Mouse (Mus musculus): Measurements from ENCODE around the gene Clpsl2. TPM values are rescaled to one million over a fixed set of nuclear protein-coding genes. Genes with fewer than 3 reads are reported as not detected.
"Not testable (repeated sequence)": the region's sequence is repeated elsewhere in the genome, so short reads cannot be mapped to it uniquely, and the experiment has no call there.

The Clpsl2 gene
- polyA plus RNA-seq, 1 experiment, result not detected

DNA sequence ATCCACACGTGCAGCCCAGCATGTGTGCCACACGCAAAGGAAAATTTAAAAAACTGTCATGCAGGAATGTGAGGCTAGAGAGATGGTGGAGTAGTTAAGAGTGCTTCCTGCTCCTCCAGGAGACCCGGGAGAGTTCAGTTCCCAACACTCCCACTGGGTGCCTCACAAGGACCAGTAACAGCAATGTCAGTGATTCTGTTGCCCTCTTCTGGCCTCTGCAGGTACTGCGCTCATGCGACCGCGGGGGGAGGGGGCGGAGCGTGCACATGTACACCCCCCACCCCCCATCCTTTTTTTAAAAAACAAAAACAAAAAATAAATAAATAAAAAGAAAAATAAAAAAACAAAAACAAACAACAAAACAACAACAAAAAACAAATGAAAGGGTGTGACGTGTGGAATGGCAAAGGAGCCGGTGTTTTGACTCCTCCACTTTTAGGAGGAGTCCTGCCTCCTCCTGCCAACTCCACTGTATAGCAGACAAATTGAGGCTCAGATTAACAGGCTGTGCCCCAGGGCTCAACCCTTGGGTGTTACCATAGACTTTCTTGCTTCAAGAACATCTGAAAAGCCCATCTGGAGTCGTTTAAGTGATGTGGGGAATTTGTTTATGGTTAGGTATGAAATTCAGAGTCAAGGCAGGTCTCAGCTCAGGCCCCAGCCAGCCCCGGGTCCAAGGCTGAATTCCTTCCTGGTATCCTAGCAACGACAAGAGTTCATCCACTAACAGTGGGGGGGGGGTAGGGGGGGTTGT, 4.0 kb downstream of the Clpsl2 start:
- Histone ChIP-seq H3K36me3 (replicated peaks; ENCODE audit: low read length) (no peaks in the 10 kb centered on the region), H3K9me3 (no peaks in the 10 kb centered on the region), H3K27me3 (replicated peaks) (peaks cover 59% of the 10 kb centered on the region), H3K4me1 (peaks cover 21% of the 10 kb centered on the region), H3K4me3 (replicated peaks) (peak overlapping the region; percentile 14)
- TF ChIP-seq GATA1 (IDR thresholded peaks at IDR 0.05; ENCODE audit: borderline replicate concordance, low read length), result no peak

GRCm38 (mm10) chr17:28554021-28554420, 4.8 kb downstream of the Clpsl2 start:
- H3K9me3 ChIP-seq; H3K4me3 ChIP-seq (replicated peaks); H3K36me3 ChIP-seq (replicated peaks; ENCODE audit: low read length): not testable (repeated sequence)
- Histone ChIP-seq H3K27me3 (replicated peaks) (peaks cover 58% of the 10 kb centered on the region), H3K4me1 (peaks cover 21% of the 10 kb centered on the region)

DNA sequence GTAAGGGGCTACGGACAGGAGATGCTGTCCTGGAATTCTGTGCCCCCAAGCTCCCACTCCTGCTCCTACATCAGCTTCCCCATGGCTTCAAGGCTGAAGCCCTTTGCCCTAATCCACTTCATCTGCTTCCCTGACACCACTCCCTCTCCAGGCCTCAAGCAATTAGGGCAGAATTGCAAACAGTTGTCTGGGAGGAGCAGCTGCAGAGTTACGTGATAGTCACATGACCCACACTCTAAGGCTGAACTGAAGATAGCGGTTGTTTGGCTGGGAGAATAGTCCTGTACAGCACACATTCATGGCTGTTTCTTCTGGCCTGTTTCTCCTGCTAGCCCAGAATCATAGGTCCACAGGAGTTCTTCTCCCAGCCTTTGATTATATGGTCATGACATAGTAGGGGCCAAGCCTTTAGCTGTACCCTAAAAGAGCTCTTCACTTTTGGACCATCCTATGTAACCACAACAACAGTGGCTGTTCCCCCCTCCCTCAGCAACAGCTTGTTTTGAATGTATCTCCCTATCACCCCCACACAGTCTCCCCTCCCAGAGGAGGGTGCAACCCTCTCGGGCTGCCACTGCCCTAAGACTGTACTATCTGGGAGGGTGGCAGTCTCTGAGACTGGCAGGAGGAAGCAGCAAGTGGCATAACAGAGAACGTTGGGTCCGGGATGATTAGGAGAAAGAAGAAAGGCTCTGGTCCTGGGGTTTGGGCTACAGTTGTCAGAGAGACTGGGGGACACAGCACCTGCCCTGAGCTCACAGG, 7.6 kb downstream of the Clpsl2 start:
- H3K4me3 ChIP-seq (replicated peaks), result peak overlapping the region; percentile 4
- TF ChIP-seq GATA1 (IDR thresholded peaks at IDR 0.05; ENCODE audit: borderline replicate concordance, low read length) (no peak), FLI1 (IDR thresholded peaks at IDR 0.05; ENCODE audit: low read length) (no peak)
- peaks cover 56% of the 10 kb centered on the region for H3K27me3 ChIP-seq (replicated peaks)
- no peaks in the 10 kb centered on the region for H3K9me3 ChIP-seq
- H3K36me3 ChIP-seq (replicated peaks; ENCODE audit: low read length), result no peaks in the 10 kb centered on the region
- peaks cover 21% of the 10 kb centered on the region for H3K4me1 ChIP-seq

- Histone ChIP-seq H3K4me3 (replicated peaks) (no peak overlapping the region), H3K27me3 (replicated peaks) (peaks cover 55% of the 10 kb centered on the region), H3K9me3 (no peaks in the 10 kb centered on the region), H3K4me1 (peaks cover 16% of the 10 kb centered on the region), H3K36me3 (replicated peaks; ENCODE audit: low read length) (no peaks in the 10 kb centered on the region)
- TF ChIP-seq GATA1 (IDR thresholded peaks at IDR 0.05; ENCODE audit: borderline replicate concordance, low read length), result no peak
- no peak for TF ChIP-seq FLI1 (IDR thresholded peaks at IDR 0.05; ENCODE audit: low read length)
Observed at GRCm38 (mm10) chr17:28557772-28558171, 8.6 kb downstream of the Clpsl2 start.

DNA sequence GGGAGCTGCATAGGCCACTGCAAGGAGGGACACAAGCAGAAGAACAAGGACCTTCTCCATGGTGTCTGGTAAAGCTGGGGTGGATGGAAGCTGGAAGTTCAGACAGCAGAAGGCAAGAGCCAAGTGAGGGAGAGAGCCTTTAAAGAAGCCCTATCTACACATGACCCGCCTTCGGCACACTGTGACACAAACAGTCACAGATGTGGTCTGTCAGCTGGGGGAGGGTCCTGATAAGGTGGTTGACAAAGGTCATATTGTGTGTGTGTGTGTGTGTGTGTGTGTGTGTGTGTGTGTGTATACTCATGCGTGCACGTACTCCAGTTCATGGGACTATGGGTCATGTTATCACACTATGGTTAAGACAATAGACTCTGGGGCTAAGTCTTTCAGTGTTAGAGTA, 11.4 kb downstream of the Clpsl2 start, which contains the start of gene Clps:
TSS of gene Clps (minus strand) at position 169 of the 400 bp plus-strand sequence.
- Histone ChIP-seq H3K36me3 (replicated peaks; ENCODE audit: low read length) (no peaks in the 10 kb centered on the region), H3K9me3 (no peaks in the 10 kb centered on the region), H3K4me1 (peaks cover 16% of the 10 kb centered on the region), H3K4me3 (replicated peaks) (no peak within 1 kb of the TSS), H3K27me3 (replicated peaks) (peaks cover 48% of the 10 kb centered on the region)
- TF ChIP-seq FLI1 (IDR thresholded peaks at IDR 0.05; ENCODE audit: low read length) (no peak), GATA1 (IDR thresholded peaks at IDR 0.05; ENCODE audit: borderline replicate concordance, low read length) (no peak)

DNA sequence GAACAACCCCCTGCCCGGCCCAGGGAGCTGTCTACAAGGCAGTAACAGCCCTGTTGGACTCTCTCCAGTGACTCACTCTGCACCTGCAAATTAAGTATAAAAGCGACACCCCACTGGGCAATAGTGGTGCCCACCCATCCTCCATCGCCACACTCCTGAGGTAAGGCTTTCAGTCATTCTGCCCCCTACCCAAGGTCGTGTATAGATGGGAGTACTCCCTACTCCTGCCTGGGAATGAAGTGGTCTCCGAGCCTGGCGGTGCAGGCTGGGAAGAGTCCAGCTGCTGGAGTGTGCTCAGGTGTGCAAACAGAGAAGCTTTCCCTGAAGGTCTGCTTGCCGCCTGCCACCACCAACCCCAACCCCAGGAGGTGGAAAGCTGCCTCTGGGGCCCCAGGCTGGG, 12.4 kb downstream of the Clpsl2 start:
- TF ChIP-seq FLI1 (IDR thresholded peaks at IDR 0.05; ENCODE audit: low read length) (no peak), GATA1 (IDR thresholded peaks at IDR 0.05; ENCODE audit: borderline replicate concordance, low read length) (no peak)
- H3K4me1 ChIP-seq, result peaks cover 14% of the 10 kb centered on the region
- H3K36me3 ChIP-seq (replicated peaks; ENCODE audit: low read length), result no peaks in the 10 kb centered on the region
- no peak overlapping the region for H3K4me3 ChIP-seq (replicated peaks)
- H3K9me3 ChIP-seq, result no peaks in the 10 kb centered on the region
- H3K27me3 ChIP-seq (replicated peaks), result peaks cover 46% of the 10 kb centered on the region

- Histone ChIP-seq H3K27me3 (replicated peaks) (peaks cover 23% of the 10 kb centered on the region), H3K4me1 (peaks cover 4% of the 10 kb centered on the region; the same call in 1 of the 2 replicates), H3K36me3 (replicated peaks; ENCODE audit: low read length) (no peaks in the 10 kb centered on the region), H3K9me3 (no peaks in the 10 kb centered on the region), H3K4me3 (replicated peaks) (no peak overlapping the region)
- TF ChIP-seq FLI1 (IDR thresholded peaks at IDR 0.05; ENCODE audit: low read length) (no peak), GATA1 (IDR thresholded peaks at IDR 0.05; ENCODE audit: borderline replicate concordance, low read length) (no peak)
Observed at GRCm38 (mm10) chr17:28565181-28565580, 16.0 kb downstream of the Clpsl2 start.

GRCm38 (mm10) chr17:28567541-28567940, 18.3 kb downstream of the Clpsl2 start:
- no peak for TF ChIP-seq GATA1 (IDR thresholded peaks at IDR 0.05; ENCODE audit: borderline replicate concordance, low read length)
- no peak for TF ChIP-seq FLI1 (IDR thresholded peaks at IDR 0.05; ENCODE audit: low read length)
- Histone ChIP-seq H3K27me3 (replicated peaks) (peaks cover 11% of the 10 kb centered on the region), H3K9me3 (no peaks in the 10 kb centered on the region), H3K4me3 (replicated peaks) (no peak overlapping the region), H3K4me1 (peaks cover 4% of the 10 kb centered on the region; the same call in 1 of the 2 replicates), H3K36me3 (replicated peaks; ENCODE audit: low read length) (no peaks in the 10 kb centered on the region)

GRCm38 (mm10) chr17:28571868-28572267, 22.7 kb downstream of the Clpsl2 start:
- no peak overlapping the region for H3K4me3 ChIP-seq (replicated peaks)
- H3K9me3 ChIP-seq, result no peaks in the 10 kb centered on the region
- peaks cover 10% of the 10 kb centered on the region for H3K4me1 ChIP-seq
- no peak for TF ChIP-seq FLI1 (IDR thresholded peaks at IDR 0.05; ENCODE audit: low read length)
- no peak for TF ChIP-seq GATA1 (IDR thresholded peaks at IDR 0.05; ENCODE audit: borderline replicate concordance, low read length)
- H3K27me3 ChIP-seq (replicated peaks), result peaks cover 33% of the 10 kb centered on the region
- H3K36me3 ChIP-seq (replicated peaks; ENCODE audit: low read length), result no peaks in the 10 kb centered on the region

GRCm38 (mm10) chr17:28572521-28572920, 23.3 kb downstream of the Clpsl2 start:
- Histone ChIP-seq H3K4me3 (replicated peaks) (no peak overlapping the region), H3K36me3 (replicated peaks; ENCODE audit: low read length) (no peaks in the 10 kb centered on the region), H3K9me3 (no peaks in the 10 kb centered on the region), H3K27me3 (replicated peaks) (peaks cover 35% of the 10 kb centered on the region), H3K4me1 (peaks cover 10% of the 10 kb centered on the region)
- no peak for TF ChIP-seq FLI1 (IDR thresholded peaks at IDR 0.05; ENCODE audit: low read length)
- no peak for TF ChIP-seq GATA1 (IDR thresholded peaks at IDR 0.05; ENCODE audit: borderline replicate concordance, low read length)
